Mouse (Mus musculus) thymus, postnatal 25 days (tissue): Measurements from ENCODE around the gene Cdc42se1.

Experiments used
- DNase-seq: peaks from one replicate; pipeline ENCODE4 v3.0.0; 2022

The Cdc42se1 gene

DNA sequence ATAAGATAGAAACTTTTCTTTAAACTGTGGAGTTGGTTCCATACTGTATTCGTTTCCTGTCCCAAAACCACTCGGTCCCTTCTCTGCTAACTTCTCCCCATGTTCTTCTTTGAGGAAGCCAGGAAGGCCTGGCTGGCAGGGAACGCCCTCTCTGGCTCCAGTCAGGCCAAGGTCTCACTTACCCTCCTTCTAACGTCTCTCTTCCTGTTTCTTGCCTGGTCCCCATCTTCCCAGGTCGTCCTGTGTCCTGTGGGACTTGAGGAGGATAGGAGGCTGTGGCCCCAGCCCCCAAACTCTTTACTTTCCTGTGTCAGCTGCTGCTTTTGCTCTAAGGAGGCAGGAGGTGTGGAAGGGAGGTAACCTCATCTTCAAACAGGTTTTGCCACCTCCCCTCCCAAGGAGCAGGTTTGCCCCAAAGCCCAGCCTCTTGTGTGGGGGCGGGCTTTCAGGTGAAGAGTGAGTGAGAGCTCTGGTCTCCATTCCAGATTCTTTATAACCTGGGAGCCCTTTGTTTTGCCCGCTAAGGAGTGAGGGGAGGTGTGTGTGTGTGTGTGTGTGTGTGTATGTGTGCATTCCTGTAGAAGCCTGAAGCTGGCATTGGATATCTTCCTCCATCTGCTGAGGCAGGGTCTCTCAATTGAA, 22.4 kb downstream of the Cdc42se1 start, which contains the start of gene Bnipl:
Bnipl (minus strand) TSS at position 411 of the 642 bp plus-strand sequence.
- no peak for DNase-seq

DNA sequence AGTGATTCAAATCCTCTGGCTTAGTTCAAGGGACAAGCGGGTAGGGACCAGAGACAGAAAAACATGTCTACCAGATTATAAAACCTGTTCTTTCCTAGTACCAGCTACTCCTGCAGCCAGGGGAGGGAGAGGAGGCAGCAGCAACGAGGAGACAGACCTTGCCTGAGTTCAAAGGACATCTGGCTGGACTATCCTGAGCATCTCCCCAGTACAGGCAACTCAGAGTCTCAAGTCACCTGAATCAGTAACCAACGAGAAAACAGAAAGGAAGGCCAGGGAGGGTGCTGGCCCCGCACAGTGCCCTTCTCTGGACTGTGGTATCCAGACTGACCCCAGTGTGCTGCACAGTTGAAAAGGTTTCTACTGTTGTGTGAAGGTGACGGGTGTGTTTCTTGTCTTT, 28.4 kb downstream of the Cdc42se1 start:
- no peak for DNase-seq

DNA sequence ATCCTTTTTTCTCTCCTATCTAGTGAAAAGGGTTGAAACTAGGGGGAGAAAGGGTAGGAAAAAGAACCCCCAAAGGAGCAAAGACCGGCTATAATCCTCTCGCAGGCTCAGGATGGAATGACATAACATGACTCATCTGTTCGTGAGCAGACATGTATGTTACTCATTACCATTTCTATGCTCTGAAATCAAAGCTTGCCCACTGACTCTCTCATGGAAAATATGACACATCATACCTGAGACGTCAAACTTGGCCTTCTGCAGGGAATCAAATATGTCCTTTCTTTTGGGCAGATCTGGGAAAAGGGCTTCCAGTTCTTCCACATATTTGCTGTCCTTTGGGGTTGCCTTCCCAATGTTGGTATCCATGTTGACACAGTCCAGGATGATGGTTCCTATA, 33.4 kb downstream of the Cdc42se1 start:
- no peak for DNase-seq

DNA sequence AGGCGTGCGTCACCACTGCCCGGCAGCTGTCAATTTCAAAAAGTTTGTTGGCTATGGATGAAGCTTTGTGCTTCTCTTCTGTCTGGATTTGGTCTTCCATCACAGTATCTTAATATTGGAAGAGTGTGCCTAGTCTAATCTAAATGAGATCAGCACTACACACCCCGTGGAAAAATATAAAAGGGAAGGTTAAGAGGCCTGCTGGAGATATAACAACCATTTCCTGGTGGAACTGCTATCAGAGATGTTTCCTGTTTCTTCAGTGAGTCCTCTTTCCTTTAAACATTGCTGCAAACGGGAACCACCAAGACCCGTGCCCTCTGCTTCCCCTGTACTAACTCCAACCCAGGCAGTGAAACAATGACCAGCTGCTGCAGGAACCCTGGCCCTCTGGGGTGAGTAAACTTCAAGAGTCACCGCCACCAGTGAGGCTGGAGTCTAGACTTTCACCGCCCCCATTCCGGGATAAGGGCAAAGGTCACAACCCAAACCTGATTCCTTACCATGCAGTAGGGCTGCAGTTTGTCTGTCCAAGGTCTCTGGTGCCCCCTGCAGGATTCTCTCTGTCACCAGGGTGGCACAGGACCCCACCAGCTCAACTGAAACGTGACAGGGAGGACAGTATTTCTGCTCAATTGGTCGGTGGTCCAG, 34.7 kb downstream of the Cdc42se1 start:
- peak; percentile 84 for DNase-seq

DNA sequence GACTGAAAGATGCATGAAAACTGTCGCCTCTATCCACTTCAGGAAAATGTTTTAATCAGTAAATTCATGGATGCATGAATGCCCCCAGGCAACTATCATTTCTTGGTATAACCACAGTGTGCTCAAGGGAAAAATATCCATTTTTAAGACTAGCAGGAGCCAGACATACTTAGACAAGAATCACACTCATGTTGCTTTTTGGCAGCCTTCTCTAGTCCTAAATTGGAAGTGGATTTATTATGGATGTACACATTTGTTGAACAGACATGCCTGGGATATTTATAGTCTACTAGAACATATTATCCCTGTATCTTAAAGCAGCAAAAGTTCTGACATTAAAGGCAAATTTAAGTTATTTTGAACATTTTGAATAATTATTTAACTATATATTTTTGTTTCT, 36.2 kb downstream of the Cdc42se1 start:
- no peak for DNase-seq

DNA sequence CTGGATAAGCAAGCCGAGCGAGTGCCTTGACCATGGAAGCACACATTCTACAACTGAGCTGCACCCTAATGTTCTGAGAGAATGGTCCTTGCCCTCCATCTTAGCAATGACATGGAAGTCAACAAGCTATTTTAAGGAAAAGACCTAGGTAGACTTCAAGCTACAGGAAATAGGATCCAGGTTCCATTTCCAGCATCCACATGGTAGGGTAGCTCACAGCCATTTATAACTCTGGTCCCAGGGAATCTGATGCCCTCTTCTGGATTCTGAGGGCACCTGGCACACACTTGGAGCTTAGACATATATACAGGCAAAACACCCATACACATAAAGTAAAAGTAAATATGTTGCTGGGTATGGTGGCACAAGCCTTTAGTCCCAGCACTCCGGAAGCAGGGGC, 37.5 kb downstream of the Cdc42se1 start:
- no peak for DNase-seq

DNA sequence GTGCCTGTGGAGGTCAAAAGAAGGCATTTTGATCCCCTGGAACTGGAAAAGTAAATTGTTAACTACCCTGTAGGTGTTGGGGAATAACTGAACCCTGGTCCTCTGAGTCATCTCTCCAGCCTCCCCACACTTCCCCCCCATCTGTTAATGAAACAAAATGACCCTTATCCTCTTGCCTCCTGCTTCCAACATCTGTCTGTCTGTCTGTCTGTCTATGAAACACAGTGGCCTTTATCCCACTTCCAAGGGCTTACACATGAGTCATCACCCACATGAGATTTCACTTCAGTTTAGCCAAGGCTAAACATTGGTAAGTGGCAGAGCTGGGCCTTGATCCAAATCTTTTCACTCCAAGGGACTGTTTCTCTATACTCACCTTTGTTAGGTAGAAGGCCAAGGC, 39.3 kb downstream of the Cdc42se1 start:
- no peak for DNase-seq

DNA sequence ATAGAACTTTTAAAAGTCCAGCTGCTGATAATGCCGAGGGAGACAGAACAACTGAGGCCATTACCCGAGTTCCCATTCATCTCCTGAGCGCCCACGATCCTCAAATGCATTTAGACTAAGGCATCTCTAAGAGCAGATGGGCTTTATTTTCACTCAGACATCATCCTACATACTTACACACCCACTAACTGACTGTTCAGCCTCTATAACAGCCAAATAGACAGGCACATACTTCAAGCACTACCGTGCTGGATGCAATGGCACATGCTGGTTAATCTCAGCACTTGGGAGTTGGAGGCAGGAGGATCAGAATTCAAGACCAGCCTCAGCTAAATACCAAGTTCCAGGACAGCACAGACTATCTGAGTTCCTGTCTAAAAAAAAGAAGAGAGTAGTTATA, 41.3 kb downstream of the Cdc42se1 start:
- DNase-seq: no peak

DNA sequence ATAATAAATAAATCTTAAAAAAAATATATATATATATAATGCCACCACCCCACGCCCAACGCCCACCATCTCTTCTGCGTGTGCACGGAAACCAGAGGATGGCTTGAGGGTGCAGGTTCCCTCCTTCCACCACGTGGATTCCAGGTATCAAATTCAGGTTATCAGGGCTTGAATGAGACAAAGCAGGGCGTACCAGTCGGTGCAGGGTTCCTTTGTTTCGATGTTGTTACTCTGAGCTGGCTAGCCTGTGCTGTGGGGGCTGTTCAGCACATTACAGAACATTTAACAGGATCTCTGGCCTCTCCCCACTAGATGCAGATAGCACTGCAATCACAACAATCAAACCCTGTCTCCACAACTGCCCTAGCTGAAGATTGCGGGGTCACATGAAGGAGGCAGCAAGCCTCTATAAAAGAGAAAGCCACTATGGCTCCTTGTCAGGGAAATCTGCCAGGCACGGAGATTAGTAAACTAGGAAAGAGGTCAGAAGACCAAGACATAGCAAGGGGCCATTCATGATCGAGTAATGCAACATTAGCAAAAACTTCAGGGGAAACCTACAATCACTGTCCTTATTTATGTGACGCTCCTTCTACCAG, 42.3 kb downstream of the Cdc42se1 start:
- DNase-seq: no peak

DNA sequence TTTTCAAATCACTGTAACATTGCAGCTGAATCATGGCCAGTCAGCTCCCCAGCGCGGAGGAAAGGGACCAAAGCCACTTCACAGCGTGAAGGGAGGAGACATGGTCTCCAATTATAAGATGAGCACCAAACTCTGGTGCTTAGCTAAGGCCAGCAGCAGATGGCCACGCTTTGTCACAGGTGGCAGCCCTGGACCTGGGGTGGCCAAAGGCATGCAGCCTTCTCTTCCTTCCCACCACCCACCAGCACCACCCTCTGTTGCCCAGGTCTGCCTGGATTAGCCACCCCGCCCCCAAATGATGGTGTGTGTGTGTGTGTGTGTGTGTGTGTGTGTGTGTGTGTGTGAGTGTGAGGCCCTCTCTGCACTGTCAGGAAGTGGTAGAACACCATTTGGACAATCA, 44.9 kb downstream of the Cdc42se1 start:
- no peak for DNase-seq

DNA sequence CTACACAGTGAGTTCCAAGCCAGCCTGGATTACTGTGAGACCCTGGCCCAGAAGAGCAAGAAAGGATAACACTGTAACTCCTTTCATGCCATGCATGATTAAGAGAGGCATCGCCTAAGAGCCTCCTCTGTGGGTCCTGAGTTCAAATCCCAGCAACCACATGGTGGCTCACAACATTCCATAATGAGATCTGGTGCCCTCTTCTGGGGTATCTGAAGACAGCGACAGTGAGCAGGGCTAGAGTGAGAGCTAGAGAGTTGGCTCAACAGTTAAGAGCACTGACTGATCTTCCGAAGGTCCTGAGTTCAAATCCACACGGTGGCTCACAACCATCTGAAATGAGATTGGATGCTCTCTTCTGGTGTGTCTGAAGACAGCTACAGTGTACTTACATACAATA, 45.9 kb downstream of the Cdc42se1 start:
- no peak for DNase-seq

DNA sequence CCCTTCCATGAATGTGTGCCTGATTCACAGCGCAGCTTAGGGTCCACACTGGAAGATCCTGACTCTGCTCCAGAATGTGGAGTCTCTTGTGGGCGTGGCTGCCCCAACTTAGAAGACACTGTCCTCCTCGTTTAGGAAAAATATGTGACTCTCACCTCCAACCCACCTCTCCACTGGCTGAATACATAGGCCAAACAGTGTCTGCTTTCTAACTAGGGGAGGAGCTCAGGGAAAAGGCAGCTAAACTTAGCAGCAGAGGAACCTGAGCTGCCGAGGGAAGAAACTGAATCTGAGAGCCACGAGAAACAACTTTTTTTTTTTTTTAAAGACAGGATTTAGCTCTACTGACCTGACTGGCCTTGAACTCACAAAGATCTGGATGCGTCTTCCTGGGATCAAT, 46.6 kb downstream of the Cdc42se1 start:
- DNase-seq: no peak

DNA sequence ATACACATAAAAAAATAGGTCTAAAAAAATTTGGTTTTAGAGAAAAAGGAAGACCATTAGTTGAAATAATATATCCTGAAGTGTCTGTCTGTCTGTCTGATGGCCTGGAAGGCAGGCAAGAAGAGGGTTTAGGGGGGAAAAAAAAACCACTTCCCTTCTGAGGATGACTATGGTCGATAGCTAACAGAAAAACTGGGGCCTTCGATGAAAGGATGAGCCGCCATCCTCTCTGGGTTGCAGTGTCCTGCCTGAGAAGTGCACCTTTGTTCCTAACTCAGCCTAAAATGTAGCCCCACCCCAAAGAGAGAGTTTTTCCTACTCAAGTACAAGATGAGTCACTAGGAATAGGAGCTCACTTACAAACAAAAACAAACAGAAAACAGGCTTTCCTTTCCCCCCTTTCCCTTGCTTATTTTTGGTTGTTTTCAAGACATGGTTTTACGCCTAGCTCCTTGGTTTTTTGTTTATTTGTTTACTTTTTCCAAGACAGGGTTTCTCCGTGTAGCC, 47.9 kb downstream of the Cdc42se1 start:
- DNase-seq: no peak

DNA sequence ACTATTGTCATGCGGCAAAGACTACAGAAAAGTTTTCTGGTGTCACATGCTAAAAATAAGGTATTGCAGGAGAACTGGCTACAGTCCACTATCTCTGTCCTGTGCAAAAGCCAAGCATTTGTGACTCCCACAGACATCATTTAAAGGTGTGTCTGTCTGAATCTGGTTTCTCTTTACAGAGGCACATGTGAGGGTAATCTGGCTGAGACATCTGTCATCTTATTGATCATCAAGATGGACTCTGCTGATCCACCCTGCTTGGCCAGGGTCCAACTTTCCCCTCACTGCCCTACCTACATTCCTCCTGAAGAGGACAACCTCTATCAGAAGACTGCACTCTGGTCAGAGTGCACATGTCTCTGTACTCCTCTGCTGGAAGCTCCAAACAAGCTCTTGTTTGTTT, 48.6 kb downstream of the Cdc42se1 start:
- no peak for DNase-seq

DNA sequence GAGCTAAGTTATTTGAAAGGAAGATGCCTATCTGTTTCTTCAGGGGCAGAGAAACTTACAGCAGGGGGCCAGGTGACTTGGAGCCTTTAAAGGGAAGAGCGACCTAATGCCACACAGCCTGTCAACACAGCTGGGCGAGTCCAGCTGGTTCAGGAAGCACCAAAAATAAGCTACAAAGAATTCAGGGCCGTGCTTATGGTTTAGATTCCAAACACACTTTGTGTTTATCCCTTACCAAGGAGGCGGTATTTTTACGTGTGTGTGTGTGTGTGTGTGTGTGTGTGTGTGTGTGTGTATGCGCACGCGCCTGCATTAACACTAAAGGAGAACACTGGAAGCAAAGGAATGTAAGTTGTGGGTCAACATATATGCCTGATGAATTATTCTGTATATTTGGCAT, 52.2 kb downstream of the Cdc42se1 start:
- DNase-seq: no peak

DNA sequence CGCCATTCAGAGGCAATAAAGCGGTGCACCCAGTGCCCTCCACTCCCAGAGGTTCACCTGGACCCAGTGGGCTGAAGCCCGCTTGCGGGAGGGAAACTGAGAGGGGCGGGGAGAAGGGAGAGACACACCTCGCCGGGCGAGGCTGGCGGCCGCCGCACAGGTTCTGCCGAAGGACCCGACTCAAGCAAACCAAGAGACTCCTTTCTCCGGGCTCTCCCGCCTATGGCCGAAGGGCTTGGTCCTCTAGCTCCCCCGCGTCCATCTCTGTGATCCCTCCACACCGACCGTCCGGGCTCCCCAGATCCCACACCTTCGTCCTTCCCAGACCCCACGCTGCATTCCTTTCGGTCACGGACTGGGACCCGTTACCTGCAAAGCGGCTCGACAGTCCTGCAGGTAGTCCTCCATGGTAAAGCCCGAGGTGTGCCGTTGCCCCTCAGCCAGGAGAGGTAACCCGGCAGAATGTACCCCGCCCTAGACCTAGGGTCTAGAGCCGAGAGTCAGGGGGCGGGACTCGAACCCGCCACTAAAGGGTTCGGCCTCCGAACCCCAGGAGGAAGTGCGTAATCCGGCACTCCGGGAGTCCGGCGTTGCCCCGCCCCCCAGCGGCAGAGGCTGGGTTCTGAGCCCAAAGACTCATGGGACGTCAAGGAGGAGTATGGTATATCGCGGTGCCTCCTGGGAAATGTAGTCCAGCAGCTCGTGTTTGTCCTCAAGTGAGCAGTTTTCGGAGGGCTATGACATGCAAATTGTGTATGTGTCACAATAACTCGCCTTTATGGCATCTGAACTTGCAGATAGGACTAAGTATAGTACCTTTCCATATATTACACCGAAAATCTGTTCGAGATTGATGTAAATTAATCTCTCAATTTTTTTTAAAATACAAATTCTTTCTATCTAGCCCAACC, 52.9 kb downstream of the Cdc42se1 start, which contains the start of the genes Mindy1 and Prune1:
Mindy1 (plus strand) TSS at position 130 of the 911 bp plus-strand sequence.
Prune1 (minus strand) TSS at position 861 of the 911 bp plus-strand sequence.
- DNase-seq: peak; percentile 99

DNA sequence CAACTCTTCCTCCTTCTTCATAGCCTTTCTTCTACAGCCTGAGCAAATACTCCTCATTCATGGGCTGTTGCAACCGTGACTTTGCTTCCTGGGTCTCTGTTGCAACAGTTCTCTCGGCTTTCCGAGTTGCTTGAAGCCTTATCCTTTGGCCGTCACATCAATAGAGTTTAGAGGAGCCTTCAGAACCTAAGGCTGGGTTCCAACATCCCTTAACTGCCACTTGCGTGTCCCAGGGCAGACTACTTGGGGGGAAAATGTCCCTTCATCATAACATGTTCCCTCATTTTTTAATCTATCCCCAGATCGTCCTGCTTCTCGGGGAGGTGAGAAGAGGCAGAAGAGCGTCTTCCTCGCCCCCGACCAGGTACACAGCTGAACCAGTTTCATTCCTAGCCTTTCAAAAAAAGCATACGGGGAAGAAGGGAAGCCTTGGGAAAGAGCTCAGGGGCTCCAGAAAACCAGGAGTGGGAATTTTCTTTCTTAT, 53.9 kb downstream of the Cdc42se1 start:
- peak; percentile 67 for DNase-seq

DNA sequence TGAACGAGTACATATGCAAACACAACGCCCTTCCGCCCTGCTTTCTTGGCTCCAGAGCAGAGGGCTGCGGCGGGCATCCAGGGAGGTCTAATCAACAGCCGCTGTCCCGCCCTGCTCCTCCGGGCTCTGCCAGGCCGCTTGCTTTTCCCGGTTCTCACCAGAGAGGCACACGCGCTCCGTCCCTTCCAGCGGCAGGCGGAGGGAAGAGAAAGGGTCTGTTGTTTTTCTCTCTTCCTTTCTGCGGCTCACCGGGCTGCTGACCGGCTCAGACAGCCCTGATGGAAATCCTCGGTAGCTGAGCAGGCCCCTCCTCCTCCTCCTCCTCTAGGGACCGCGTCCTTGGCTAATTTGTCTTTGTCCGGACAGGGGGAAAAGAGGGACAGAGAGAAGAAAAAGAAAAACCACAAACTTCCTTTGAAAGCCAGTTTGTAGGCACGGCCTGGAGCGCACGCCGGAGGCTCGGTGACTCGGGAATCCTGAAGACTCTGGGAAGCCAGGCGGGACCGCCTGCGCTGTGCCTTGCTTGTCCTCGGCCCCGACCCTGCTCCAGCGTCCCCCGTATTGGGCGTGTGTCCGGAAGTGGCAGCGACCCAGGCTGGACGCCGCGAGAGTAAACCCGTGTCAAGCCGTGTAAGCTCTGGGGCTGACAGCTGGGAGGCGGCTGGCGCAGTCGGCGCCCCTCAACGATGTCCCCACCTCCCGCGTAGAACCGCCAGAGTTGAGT, 54.5 kb downstream of the Cdc42se1 start:
- DNase-seq: peak; percentile 64

DNA sequence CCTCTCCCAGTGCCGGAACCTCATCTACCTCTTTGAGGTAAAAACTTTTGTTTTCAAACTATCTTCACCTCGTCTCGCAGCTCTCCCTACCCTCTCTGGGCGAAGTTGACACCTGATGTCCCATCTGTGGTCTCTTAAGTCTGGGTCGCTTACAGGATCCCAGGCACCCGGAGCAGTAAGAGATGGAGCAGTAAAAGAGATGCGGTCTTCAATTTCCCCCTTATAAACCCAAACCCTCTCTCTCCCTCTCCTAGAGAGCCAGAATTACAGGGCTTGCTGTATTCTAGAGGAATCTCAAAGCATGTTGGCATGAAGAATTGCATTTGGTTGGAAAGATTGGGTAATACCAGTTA, 55.0 kb downstream of the Cdc42se1 start:
- no peak for DNase-seq

DNA sequence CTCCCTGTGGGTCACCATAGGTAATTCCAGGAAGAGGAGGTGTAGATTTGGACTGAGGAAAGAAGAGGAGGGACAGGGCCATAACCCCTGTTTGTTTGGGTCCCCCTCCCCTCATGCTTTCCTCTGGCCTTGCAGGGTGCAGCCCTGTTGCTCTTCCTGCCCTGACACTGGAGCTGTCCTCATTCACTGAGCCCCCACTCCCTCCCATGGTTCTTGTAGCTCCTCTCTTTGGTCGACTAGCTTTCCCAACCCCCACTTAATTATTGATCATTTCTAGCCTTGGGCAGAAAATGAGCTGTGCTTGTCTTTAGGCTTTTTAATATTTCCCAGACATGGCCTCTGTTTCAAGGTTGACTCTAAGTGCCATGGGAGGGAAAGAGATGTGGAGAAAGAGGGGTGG, 55.5 kb downstream of the Cdc42se1 start:
- DNase-seq: no peak

DNA sequence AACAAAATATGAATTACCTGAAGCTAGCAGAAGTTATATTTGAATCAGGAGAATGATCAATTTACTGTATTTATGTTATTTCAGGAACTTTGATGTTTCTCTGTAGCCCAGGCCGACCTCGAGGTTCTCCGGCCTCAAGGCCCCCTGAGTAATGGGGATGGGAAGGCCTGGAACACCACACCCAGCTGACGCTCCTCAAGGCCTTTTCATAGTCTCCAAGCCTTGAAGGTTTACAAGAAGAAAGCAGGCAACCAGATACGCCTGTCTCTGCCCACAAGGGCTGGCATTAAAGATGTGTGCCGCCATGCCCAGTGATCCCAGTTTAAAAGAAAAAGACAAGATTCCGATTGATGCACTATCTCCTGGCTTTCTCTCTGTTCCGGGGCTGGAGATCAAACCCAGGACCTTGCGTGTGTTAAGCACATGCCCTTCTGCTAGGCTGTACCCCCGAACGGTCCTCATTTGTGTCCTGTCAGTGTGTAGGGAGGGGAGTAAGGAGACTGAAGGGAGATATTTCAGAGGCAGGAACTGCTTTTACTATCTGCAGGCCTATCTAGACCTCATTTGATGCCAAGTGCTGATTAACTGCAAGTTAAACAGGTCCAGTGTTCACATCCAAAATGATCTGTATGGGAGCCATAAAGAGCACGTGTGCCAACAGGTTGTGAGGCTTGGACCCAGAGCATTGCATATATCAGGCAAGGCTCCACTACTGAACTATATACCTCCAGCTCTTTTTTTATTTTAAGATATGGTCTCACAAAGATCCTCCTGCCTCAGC, 56.2 kb downstream of the Cdc42se1 start:
- no peak for DNase-seq
